Mouse (Mus musculus) 3134 (cell line): ENCODE measurements around the gene Hnrnpk.
A peak's percentile ranks its signal among the peaks of the same experiment; 100 is the strongest.
"Not testable (repeated sequence)": the region's sequence is repeated elsewhere in the genome, so short reads cannot be mapped to it uniquely, and the experiment has no call there.

Source experiments
- DNase-seq: peaks from one replicate; pipeline ENCODE4 v3.0.0-alpha.2; 2011; ENCODE audit warnings: low spot score; ENCODE audit not compliant: insufficient read length; ENCODE audit errors: extremely low read depth

Hnrnpk gene

DNA sequence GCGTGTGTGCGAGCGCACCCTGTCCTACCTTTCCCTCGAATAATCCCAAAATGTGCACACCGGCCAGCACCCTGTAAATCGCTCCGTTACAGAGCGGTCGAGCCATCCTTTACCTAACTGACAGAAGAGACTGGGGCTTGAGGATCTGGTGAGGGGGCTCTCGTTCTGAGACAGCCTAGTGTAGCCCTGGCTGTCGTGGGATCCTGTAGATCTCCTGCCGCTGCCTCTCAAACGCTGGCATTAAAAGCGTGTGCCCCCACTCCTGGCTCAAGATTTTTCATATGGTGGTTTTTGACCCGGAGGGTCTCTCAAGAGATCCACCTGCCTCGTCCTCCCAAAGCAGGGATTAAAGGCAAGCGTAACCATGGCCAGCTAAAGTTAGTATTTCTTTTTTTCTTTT is at the start of gene Hnrnpk:
Hnrnpk (minus strand) TSS at position 101 of the 400 bp plus-strand sequence.
- DNase-seq = not testable (repeated sequence)

DNA sequence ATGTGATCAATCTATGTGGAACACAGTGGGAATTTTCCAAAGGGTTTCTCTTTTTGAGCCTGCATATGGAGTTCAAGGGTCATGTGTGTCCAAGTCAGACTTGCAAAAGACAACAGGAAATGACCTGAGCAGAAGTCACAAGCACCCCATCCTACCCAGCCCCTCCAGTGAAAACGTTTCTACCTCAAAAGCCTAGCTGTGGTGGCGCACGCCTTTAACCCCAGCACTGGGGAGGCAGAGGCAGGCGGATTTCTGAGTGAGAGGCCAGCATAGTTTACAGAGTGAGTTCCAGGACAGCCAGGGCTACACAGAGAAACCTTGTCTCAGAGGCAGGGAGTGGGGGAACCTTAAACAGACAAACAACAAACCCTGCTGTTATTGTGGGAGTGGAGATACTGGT is 49.1 kb upstream of the Hnrnpk start:
- no peak for DNase-seq

DNA sequence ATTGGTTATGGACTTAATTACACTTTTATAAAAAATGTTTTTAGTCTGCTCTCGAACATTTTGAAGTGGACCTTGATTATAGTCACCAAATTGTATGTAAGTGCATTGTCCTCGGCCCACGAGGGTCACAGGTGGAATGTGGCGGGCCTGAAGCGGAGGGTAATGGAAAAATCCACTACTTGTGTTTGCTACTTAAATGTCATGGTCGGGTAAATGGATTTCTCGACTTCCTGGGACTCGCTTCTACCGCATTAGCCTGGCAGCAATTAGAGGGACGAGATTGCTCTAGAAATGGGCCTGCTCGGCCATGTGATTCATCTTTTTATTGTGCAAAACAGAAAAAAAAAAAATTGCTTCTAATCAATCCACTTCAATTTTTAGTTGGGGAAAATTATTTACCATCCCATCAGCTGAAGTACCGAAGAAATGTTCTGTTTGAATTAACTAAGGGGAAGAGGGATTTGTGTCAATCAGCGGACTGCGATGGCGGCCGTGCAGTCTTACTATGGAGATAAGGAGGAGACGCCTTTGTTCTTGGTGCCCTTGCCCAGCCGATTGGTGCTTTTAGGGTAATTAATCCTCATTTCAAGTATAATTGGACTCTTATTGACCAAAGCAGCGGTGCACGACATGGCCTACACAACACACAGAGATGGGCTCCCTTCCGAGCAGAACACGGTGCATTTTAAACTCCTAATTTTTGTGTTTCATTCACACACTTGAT is 47.5 kb upstream of the Hnrnpk start:
- no peak for DNase-seq

DNA sequence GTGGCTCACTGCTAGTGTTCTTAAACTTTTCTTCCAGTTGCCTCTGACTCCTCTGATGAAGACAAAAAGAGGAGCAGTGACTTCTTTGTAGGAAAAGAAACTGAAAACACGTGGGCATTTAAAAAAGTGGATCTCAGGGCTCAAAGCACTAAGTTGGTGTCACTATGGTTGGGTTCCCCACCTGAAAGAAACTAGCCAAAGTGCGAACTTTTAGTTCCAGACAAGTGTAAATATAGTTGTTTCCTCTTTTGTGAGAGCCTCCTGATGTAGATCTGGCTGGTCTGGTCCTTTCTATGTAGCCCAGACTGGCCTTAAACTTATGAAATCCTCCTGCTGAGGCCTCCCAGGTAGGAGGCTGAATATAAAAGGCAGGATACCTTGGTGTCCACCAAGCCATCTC is 43.4 kb upstream of the Hnrnpk start:
- DNase-seq = no peak

DNA sequence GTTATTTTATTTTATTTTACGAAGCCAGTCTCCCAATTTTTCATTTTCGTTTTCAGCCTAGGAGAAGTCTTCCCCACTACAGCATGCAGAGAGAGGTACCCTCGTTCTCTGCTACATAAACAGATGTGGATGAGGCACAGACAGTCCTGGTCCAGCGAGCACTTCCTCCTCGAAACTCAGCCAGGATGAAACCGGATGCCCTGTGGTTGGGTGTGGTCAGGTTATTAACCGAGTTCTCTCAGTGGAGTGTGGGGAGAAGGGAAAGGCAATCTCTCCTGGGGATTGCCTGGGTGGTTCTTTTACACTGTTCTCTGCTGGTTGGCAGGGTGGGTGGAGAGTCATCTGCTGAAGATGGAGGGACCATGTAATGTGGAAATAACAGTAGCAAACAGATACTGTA is 40.6 kb upstream of the Hnrnpk start:
- peak; percentile 45 for DNase-seq

DNA sequence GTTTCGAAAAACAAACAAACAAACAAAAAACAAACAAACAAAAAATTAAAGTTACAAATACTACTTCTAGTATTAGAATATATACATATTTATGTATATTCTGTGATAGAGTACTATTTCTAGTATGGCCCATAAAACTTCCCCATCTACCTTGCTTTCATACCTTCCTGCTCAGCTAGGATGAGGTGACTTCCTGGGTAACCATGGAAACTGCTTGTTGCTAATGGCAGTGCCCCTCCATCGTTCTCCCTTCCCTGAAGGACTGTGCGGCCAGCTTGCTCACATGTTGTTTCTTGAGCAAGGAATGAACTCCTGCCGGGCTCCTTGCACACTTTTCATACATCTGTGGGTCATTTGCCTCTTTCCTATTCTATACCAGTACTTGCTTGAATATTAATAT is 40.2 kb upstream of the Hnrnpk start:
- no peak for DNase-seq

DNA sequence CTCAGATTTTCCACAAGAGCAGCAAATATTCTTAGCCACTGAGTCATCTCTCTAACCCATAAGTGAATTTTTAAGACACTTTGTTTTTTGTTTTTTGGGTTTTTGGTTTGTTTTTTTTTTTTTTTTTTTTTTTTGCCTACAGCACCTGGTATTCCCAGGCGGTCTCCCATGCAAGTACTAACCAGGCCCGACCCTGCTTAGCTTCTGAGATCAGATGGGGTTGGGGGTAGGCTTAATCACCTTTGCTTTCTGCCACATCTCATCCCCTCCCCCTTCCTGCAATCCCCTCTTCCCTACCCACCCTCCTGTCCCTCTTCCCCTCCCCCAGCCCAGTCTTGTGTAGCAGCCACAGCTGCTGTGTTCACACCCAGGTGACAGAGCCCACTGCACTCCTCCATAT is 36.6 kb upstream of the Hnrnpk start:
- DNase-seq = no peak

DNA sequence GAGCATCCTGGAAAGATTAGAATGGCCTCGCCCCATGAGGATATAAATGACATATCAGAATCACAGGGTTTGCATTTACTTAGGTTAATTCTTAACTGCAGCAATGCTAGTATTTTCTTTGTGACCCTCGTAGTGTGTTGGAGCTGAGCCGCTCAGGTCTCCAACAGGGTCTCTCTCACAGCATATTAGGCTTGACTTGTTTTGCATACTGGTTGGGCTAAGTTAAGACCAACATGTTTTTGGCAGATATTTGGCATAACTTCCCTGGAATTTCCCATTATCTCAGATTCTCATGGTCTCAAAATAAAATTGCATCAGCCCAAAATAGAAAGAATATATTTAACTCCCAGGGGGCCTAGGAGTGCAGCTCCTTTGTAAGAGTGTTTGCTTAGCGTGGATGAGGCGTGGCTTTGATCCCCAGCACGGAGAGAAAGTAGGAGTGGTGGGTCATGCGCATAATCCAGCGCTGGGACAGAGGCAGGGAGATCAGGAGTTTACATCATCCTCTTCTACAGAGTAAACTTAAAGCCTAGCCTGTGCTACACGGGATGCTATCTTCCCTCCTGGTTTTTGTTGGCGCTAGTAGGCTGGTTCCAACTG is 20.0 kb upstream of the Hnrnpk start:
- DNase-seq = no peak

DNA sequence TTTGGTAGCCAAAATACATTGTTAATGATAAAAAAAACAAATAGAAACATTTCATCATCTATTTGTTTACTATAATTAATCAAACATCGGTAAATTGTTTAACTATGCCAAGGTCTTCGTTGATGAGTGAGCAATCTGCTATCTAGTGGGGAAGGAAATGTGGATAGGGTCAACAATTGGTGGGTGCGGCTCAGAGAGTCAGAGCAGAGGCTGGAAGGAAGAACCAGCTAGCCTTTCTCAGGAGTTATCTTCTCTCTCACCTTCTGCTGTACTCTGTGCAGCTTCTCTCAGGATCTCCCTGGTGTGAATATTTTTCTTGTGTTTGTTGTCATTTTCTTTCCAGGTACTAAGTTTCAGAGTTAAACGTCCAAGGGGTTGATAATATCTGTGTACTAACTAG is 19.1 kb upstream of the Hnrnpk start:
- DNase-seq = no peak

DNA sequence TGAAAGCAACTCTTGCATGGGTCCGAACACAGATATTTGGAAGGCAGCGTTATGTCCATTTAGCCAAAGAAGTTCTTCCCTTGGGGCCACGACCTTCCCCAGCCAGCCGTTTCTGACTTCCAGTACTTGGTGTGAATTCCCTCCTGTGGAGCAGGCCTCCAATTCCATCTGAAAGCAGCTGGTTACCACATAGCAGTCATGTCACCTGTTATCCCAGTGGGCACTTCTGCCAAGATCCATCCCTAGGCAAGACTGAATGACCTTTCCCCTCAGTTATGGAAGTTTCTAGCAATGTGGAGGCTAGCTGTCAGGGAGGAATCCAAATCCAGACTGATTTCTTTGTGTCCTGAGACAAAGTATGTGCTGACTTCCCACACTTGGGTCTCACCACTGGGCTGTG is 17.9 kb upstream of the Hnrnpk start:
- DNase-seq = no peak

DNA sequence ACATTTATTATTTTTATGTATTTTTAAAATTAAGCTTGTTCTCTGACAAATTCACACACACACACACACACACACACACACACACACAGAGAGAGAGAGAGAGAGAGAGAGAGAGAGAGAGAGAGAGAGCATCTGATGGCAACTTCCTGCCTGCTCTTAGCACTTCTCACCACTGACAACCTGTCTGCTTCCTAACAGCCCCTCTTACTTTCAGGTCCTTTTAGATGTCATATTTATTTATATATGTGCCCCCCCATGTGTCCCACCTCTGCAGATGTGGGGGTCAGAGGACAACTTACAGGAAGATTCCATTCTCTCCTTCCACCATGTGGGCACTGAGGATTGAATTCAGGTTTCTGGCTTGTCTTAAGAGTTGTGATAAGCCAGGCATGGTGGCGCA is 16.1 kb upstream of the Hnrnpk start:
- no peak for DNase-seq

DNA sequence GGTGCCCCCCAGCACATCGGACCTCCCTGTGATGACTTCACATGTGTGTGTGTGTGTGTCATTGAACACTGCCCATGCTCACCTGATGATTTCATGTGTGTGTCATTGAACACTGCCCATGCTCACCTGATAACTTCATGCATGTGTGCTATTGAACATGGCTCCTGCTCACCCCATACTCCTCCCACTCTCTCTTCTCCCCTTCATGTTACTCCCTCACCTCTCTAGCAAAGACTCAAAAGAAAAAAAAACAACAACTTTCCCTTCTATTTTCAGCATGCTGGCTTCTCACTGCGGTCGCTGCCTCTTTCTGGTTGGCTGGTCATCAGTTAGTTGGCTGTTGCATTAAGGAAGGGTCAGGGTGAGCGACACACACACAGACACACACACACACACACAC is 15.5 kb upstream of the Hnrnpk start:
- DNase-seq = no peak

DNA sequence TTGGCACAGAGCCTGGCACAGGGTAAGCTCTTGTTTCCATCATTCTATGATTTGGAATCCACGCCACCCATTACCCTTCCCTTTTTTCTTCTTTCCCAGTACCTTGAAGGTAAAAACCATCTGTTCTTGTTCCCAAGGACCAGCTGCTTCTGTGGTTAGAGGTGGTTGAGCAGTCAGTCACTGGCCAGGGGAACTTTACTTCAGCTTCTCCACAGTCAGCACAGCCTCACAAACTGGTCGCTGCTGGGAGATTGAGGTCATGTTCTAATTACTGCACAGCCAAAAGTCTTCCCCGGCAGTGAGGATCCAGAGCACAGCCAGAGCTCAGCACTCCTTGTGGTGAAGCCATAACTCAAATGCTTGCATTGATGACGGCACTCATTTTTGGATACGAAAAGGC is 12.7 kb upstream of the Hnrnpk start:
- DNase-seq = no peak

DNA sequence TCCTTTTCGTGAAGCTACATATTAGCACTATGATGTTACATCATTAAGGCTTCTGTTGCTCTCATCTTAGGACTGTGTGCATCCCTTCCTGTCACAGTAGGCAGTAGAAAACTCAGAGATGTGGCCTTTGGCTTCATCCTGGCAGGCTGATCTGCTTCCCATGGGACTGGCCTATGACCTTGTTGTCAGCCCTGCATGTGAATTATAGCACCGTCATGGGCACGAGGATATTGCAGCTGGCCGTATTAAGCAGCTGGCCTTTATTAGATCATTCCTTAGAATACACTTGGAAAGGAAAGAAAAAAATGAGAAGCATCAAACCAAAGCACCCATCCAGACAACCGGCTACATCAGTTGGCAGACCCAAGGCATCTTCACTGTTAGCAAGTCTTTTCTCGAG is 12.2 kb upstream of the Hnrnpk start:
- DNase-seq = no peak

DNA sequence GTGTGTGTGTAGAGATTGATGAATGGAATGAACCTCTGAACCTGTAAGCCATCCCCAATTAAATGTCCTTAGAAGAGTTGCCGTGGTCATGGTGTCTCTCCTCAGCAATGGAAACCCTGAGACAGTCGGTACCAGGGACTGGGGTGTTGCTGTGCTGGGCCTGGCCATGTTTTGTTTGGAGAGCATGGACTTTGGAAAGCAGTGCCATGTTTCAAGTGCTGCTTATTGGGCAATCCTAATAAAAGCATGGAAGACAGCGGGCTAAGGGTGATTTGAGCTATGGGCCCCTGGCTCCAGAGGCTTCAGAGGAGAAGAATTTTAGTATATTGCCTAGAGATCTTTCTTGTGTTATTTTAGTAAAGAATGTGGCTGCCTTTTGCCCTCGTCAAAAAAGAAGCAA is 7.9 kb upstream of the Hnrnpk start:
- DNase-seq = no peak

DNA sequence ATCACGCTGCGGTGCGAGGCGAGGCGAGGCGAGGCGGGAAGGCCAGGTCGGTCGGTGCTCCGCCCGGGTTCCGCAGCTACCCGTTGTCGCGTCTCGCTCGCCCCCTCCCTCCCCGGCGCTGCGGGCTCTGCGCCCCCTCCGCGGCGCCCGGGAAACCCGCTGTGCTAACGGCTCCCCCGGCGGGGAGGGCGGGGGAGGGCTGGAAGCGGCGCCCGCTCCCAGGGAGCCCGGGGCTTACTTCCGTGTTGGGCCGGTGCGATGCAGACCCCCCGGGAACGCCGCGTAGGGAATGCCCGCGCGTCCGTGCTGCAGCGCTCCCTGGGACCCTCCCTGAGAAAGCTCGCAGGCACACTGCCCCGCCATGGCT is 416 bp downstream of the Hnrnpk start:
- no peak for DNase-seq

DNA sequence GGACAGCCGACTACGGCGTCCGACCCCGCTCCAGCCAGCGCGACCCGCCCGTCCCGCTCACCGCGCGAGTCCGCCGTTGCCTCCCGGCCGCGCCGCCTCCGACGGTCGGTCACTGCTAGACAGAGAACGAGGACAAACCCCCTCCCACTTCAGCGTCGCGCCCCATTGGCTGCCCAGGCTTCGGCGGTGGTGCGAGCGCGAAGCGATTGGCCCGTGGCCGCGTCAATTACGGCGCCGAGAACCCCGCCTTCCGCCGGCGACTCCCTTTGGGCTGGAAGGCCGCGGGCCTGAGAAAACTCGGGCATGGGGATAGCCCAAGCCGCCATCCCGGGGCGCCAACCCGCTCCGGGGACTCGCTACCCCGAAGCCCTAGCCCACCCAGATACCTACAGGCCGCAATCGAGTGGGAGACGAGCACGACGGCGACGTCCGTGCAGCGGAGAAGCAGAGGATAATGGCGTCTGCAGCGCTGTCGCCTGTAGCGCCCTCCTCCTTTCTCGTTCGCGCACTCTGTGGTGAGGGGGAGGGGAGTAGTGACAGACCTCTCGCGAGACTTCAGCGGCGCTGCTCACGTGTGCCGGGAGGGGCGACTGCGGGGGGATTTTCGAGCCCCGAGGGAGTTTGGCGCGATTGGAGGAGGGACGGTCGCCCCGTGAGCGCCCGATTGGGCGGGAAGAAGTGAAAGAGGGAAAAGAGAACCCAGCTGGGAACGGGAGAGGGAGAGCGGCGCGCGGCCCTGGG is 970 bp downstream of the Hnrnpk start, which contains the start of gene Rmi1:
Rmi1 (plus strand) TSS at position 246 of the 741 bp plus-strand sequence.
- DNase-seq = peak; percentile 95

DNA sequence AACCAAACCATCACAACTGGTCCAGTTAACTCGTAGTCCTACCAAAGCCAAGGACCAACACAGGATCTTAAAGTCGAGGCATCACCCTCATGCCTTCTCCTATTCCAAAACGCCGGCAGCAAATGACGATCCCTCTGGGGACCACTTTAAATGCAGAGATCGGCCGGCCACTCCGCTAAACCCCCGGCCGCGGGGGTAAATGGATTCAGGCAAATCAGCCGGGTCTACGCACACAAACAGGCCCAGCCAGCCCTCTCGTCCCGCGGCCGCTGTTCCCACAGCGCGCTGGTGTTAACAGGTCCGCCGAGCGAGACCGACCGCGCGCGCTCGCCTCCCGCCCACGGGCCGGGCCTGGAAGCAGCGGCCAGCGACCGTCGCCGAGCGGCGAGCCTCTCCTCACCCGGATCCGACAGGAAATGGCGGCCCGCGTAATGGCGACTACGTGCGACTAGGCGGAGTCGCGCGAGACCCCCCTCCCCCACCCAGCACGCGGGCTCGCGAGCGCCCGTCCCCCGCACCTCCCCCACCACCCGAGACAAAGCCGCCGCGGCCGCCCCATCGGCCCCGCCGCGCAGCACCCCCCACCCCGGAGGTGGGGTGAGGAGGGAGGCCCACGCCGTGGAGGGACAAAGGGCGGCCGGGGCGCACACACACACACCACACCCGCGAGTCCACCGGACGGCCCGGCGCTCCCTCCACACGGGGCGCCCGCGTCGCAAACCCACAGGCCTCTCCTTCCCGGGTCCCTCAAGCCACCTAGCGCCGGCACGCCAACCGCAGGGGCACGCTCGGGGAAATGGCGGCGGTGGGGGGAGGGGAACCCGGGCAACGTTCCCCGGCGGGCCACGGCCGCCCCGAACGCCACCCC is 1.8 kb downstream of the Hnrnpk start:
- DNase-seq = peak; percentile 73

DNA sequence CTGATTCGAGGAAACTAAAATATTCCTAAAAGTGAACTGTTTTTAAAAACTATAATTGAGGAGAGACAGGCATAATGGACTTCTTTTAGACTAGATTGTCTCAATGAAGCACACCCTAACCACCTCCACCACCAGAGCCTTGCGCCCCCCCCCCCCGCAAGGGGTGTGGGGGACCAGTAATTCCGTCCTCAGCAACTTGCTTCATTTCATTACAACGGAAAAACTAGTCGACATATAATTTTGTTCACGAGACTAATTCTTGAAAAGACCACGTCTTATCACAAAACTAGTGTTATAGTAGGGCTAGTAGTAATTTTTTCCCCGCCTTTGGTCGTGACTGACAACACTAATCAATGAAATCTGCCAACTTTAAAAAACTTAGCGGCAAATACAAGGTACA is 2.6 kb downstream of the Hnrnpk start:
- DNase-seq = peak; percentile 34

DNA sequence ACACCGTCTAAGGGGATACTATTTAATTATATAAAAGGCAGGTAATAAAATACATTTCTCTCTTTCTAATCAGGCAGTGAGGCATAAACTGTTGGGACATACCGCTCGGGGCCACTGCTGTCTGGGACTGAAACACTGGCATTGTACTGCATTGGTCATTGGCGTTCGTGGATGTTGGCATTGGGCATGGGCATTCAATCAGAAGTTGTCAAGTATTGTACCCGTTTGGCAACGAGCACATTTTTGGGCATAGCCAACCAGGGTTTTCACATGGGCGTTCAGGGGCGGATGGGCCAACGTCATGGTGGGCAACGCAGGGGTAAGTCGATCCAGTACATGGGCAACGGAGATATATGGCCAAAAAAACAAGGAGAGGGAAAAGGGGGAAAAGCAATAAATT is 5.5 kb downstream of the Hnrnpk start:
- DNase-seq = no peak

DNA sequence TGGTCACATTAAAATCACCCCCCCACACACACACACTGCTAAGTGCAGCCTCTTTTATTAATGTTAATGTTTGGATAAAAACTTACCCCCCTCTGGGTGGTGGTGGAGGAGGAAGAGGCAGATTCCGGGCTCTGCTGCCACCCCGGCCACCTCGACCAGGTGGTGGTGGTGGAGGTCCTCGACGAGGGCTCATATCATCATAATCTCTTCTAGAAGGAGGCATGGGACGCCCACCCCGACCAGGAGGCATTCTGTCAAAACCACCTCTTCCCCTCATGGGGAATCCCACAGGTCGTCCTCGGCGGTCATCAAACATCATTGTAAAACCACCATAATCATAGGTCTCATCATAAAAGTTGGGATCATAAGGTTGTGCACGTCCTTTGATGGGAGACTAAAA is 8.8 kb downstream of the Hnrnpk start:
- DNase-seq = not testable (repeated sequence)
